Mouse (Mus musculus): ENCODE results near the gene Zbtb20.

DNA sequence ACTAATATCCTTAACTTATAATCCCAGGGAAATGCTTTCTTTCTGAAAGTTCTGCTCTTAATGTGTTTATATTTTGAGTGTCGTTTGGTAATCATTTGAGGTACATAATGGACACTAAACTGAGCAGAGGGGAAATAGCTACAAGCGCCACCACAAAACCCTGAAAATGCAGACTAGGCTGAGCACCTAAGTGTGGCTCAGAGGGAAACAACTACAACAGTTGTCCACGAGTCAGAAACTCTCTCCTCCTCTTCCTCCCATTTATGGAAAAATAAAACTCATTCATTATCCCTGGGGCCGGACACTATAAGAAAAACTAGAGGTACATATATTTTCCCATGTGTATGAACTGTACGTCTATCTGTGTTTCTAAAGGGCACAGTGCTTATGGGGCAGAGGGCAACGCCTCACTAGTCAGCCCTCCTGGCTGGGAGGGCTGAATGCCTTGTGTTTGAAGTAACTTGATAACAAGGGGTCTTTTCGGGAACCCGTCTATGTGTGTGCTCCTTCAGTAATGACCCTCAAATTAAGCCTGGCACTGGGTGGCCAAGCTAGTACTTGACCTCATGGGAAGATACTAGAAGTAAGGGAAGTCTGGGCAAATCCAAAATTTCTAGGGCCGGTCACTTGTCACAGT lies 629.8 kb downstream of the Zbtb20 start:
- TF ChIP-seq CTCF (IDR thresholded peaks at IDR 0.05; ENCODE audit: insufficient read depth, low read depth, low read length): no peak
- TF ChIP-seq POLR2A (IDR thresholded peaks at IDR 0.05; ENCODE audit: insufficient read depth, low read depth, low read length): no peak

Data from olfactory bulb, adult 2 months (tissue).